Mouse (Mus musculus) T-helper 1 cell (primary cell): ENCODE results near the gene 2610528A11Rik.

Experiments
- in situ Hi-C: fragments of 300-600 bp; cut with MboI, MseI; formaldehyde crosslinking; loops from one replicate; pipeline ENCODE4 v1.15.1; 2025; ENCODE audit warnings: high pct_unique_total_duplicates

2610528A11Rik gene

DNA sequence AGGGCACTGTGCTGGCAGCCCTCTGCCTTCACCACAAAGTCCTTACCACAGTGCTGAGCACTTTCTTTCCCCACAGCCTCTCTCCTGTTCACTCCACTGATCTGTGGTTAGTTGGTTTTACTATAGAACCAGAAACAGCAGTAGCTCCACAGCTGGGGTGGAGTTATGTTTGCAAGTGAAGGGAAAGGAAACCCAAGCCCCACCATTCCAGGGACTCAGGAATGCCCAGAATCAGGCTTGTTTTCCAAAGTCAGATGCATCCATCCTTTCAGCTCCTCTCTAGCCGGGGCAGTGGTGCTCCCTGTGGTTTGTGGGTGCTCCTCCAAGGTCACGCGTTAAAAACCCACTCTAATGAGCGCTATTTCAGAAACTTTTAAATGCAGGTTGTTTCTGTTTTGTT lies 18.3 kb downstream of the 2610528A11Rik start:
- in situ Hi-C loops = no loop called here

GRCm38 (mm10) chr14:37094436-37094835 lies 19.4 kb downstream of the 2610528A11Rik start:
- in situ Hi-C loops = no loop called here

DNA sequence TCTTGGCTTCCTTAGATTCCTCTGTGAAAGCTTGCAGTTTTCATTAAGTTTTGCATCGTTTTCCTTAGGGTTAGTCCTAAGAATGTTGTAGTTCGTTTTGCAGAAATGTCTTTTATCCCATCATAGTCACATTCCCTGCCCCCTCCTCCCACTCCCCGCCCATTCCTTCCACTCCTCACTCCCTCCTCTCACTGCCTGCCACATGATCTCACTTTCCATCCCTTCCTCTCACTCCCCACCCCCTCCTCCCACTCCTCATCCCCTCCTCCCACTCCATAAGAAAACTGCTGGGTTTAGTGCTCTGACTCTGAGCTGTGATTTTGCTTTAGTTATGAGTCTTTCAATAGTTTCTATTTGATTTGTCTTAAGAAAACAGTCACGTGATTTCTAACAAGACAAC lies 30.1 kb downstream of the 2610528A11Rik start:
- in situ Hi-C loops = no loop called here

DNA sequence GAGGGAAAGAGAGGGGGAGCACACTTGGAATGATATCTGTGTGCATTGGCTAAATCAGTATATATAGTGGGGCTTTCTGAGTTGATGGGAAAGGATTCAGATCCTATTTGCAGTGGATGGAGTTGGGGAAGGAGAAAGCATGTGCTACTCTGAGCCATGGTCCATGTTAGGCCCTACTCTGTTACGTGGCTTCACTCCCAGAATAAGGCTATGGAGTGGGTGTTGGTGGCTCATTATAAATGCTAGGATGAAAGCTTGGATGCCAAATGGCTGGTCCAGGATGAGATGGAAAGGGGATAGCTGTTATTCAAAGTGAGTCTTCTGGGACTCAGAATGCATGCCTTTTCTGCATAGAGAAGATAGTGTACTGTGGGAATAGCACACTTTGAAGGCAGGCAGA lies 33.1 kb downstream of the 2610528A11Rik start:
- in situ Hi-C loops = no loop called here

GRCm38 (mm10) chr14:37068516-37068915 lies 45.3 kb downstream of the 2610528A11Rik start:
- in situ Hi-C loops = loop anchor here (10.0 kb wide), 1 partner anchor 1794 kb away; no protein-coding TSS in a partner anchor

- in situ Hi-C loops = loop anchor here (10.0 kb wide), 1 partner anchor 1793 kb away; no protein-coding TSS in a partner anchor
Measured at GRCm38 (mm10) chr14:37067629-37068028, 46.2 kb downstream of the 2610528A11Rik start, which contains the start of gene Lrit2. Gene Lrit2, plus strand, starts transcription at chr14:37067929.

- in situ Hi-C loops = loop anchor here (10.0 kb wide), 1 partner anchor 1792 kb away; no protein-coding TSS in a partner anchor
Measured at GRCm38 (mm10) chr14:37066636-37067035, 47.2 kb downstream of the 2610528A11Rik start.

GRCm38 (mm10) chr14:37064849-37065248 lies 49.0 kb downstream of the 2610528A11Rik start:
- in situ Hi-C loops = loop anchor here (10.0 kb wide), 1 partner anchor 1790 kb away; no protein-coding TSS in a partner anchor
